Mouse (Mus musculus): ENCODE measurements around the gene Bhlhe23.
A peak's percentile ranks its signal among the peaks of the same experiment; 100 is the strongest.

Bhlhe23 gene

GRCm38 (mm10) chr2:180776793-180777192 lies at the start of gene Bhlhe23:
Gene Bhlhe23, minus strand, starts transcription at chr2:180776900.
- DNase-seq (ENCODE audit: low spot score in 2 of 2): no peak

- no peak for DNase-seq (ENCODE audit: low spot score in 2 of 2)
These were observed 48.6 kb upstream of the Bhlhe23 start for GRCm38 (mm10) chr2:180825147-180825941.

GRCm38 (mm10) chr2:180824724-180825123 lies 48.0 kb upstream of the Bhlhe23 start:
- DNase-seq (ENCODE audit: low spot score in 2 of 2): no peak

GRCm38 (mm10) chr2:180824061-180824460 lies 47.4 kb upstream of the Bhlhe23 start:
- no peak for DNase-seq (ENCODE audit: low spot score in 2 of 2)

GRCm38 (mm10) chr2:180822476-180822875 lies 45.8 kb upstream of the Bhlhe23 start:
- peak in 1 of 2 experiments; percentile 26 for DNase-seq (ENCODE audit: low spot score in 2 of 2)

GRCm38 (mm10) chr2:180819504-180819903 lies 42.8 kb upstream of the Bhlhe23 start:
- DNase-seq (ENCODE audit: low spot score in 2 of 2): no peak

GRCm38 (mm10) chr2:180816440-180817065 lies 39.9 kb upstream of the Bhlhe23 start:
- DNase-seq (ENCODE audit: low spot score in 2 of 2): no peak

GRCm38 (mm10) chr2:180813982-180814568 lies 37.4 kb upstream of the Bhlhe23 start:
- DNase-seq (ENCODE audit: low spot score in 2 of 2): peak in 1 of 2 experiments; percentile 48

- DNase-seq (ENCODE audit: low spot score in 2 of 2): no peak
These were observed 34.3 kb upstream of the Bhlhe23 start for GRCm38 (mm10) chr2:180811002-180811401.

GRCm38 (mm10) chr2:180809510-180809909 lies 32.8 kb upstream of the Bhlhe23 start:
- no peak for DNase-seq (ENCODE audit: low spot score in 2 of 2)

GRCm38 (mm10) chr2:180805966-180806365 lies 29.3 kb upstream of the Bhlhe23 start:
- no peak for DNase-seq (ENCODE audit: low spot score in 2 of 2)

- DNase-seq (ENCODE audit: low spot score in 2 of 2): no peak
These were observed 19.3 kb upstream of the Bhlhe23 start for GRCm38 (mm10) chr2:180796008-180796407.

GRCm38 (mm10) chr2:180795597-180795996 lies 18.9 kb upstream of the Bhlhe23 start:
- no peak for DNase-seq (ENCODE audit: low spot score in 2 of 2)

- DNase-seq (ENCODE audit: low spot score in 2 of 2): no peak
These were observed 17.7 kb upstream of the Bhlhe23 start for GRCm38 (mm10) chr2:180794422-180794821.

- no peak for DNase-seq (ENCODE audit: low spot score in 2 of 2)
These were observed 15.0 kb upstream of the Bhlhe23 start for GRCm38 (mm10) chr2:180791674-180792073.

- DNase-seq (ENCODE audit: low spot score in 2 of 2): no peak
These were observed 12.1 kb upstream of the Bhlhe23 start for GRCm38 (mm10) chr2:180788843-180789242.

GRCm38 (mm10) chr2:180788386-180788785 lies 11.7 kb upstream of the Bhlhe23 start:
- no peak for DNase-seq (ENCODE audit: low spot score in 2 of 2)

- no peak for DNase-seq (ENCODE audit: low spot score in 2 of 2)
These were observed 11.0 kb upstream of the Bhlhe23 start for GRCm38 (mm10) chr2:180787566-180788232.

- DNase-seq (ENCODE audit: low spot score in 2 of 2): no peak
These were observed 10.0 kb upstream of the Bhlhe23 start for GRCm38 (mm10) chr2:180786732-180787131.

GRCm38 (mm10) chr2:180780282-180780681 lies 3.6 kb upstream of the Bhlhe23 start:
- no peak for DNase-seq (ENCODE audit: low spot score in 2 of 2)

GRCm38 (mm10) chr2:180779226-180780104 lies 2.8 kb upstream of the Bhlhe23 start:
- DNase-seq (ENCODE audit: low spot score in 2 of 2): peak in 1 of 2 experiments; percentile 21

Data from urinary bladder, postnatal 4 days (tissue).